Mouse (Mus musculus) C2C12 (cell line): ENCODE data around the gene Kmt2d. TPM values are rescaled to one million over a fixed set of nuclear protein-coding genes. Genes with fewer than 3 reads are reported as not detected.
"Not testable (repeated sequence)": the region's sequence is repeated elsewhere in the genome, so short reads cannot be mapped to it uniquely, and the experiment has no call there.

ENCODE experiments used
- H3K27me3 ChIP-seq: one replicate; pipeline ENCODE4 v1.6.1; 2011; ENCODE audit not compliant: control insufficient read depth, insufficient read depth, insufficient read length
- H3K36me3 ChIP-seq: one replicate; pipeline ENCODE4 v1.6.1; 2011; ENCODE audit not compliant: control insufficient read depth, insufficient read depth
- H3K4me3 ChIP-seq: one replicate; pipeline ENCODE4 v1.5.1; 2011; ENCODE audit warnings: mild to moderate bottlenecking, control low read depth; ENCODE audit not compliant: poor library complexity, insufficient read depth, severe bottlenecking
- H3K79me2 ChIP-seq: one replicate; pipeline ENCODE4 v1.6.1; 2011; ENCODE audit not compliant: control insufficient read depth, insufficient read depth
- H3K79me3 ChIP-seq: one replicate; pipeline ENCODE4 v1.6.1; 2011; ENCODE audit warnings: low read depth, control low read depth
- H3ac ChIP-seq: one replicate; pipeline ENCODE3; 2011; ENCODE audit warnings: low read depth; ENCODE audit not compliant: control insufficient read depth, insufficient read length
- CEBPB ChIP-seq: IDR thresholded peaks from one replicate; pipeline ENCODE4 v1.6.1; 2011; ENCODE audit warnings: low read depth, mild to moderate bottlenecking, control low read depth, moderate library complexity
- CTCF ChIP-seq: IDR thresholded peaks from one replicate; pipeline ENCODE4 v1.5.1; 2011; ENCODE audit not compliant: control insufficient read depth, insufficient read depth, insufficient read length
- FOSL1 ChIP-seq: IDR thresholded peaks from one replicate; pipeline ENCODE4 v1.8.0; 2011; ENCODE audit warnings: mild to moderate bottlenecking, low read length; ENCODE audit not compliant: poor library complexity, insufficient read depth, severe bottlenecking
- MAX ChIP-seq: IDR thresholded peaks from one replicate; pipeline ENCODE4 v1.6.1; 2011; ENCODE audit warnings: mild to moderate bottlenecking, control low read depth
- MYOD1 ChIP-seq: IDR thresholded peaks from one replicate; pipeline ENCODE4 v1.6.1; 2011; ENCODE audit warnings: low read depth; ENCODE audit not compliant: control insufficient read depth, insufficient read length
- MYOG ChIP-seq: IDR thresholded peaks from one replicate; pipeline ENCODE4 v1.6.1; 2011; ENCODE audit not compliant: control insufficient read depth, insufficient read length; ENCODE audit errors: extremely low read depth
- USF1 ChIP-seq: IDR thresholded peaks from one replicate; pipeline ENCODE4 v1.6.1; 2011; ENCODE audit warnings: low read depth, mild to moderate bottlenecking, control low read depth, moderate library complexity
- long read RNA-seq, 2 experiments: library from polyadenylated mRNA; unstranded; transcript quantifications; one replicate each; pipeline ENCODE4 v2.0.0; 2019 to 2020
- polyA plus RNA-seq: library from polyadenylated mRNA; unstranded; fragments of >200 nt; fragmentation: generic; extraction: Trizol; gene quantifications from one replicate; pipeline ENCODE4 v1.2.1, GENCODE M21; 2012; ENCODE audit warnings: missing spikeins

The Kmt2d gene
- polyA plus RNA-seq = 23.8 TPM
- long read RNA-seq, experiment 1, partial matches to known transcripts = 0 of 18 reads
- long read RNA-seq, experiment 1, other reads (novel, unspliced or antisense) = 18 of 18 reads
- long read RNA-seq, experiment 2, partial matches to known transcripts = 1 of 1 reads
- long read RNA-seq, experiment 2, other reads (novel, unspliced or antisense) = 0 of 1 reads

GRCm38 (mm10) chr15:98871070-98871915 is at the start of gene Kmt2d:
TSS of gene Kmt2d (minus strand) at chr15:98871204.
- Histone ChIP-seq H3K79me2 (peaks cover 64% of the 10 kb centered on the region), H3K79me3 (peaks cover 54% of the 10 kb centered on the region), H3K27me3 (no peaks in the 10 kb centered on the region), H3ac (peak within 1 kb of the TSS; percentile 88), H3K36me3 (peaks cover 20% of the 10 kb centered on the region), H3K4me3 (peak within 1 kb of the TSS; percentile 99)
- TF ChIP-seq CTCF = no peak
- TF ChIP-seq CEBPB = no peak
- TF ChIP-seq MAX = no peak
- TF ChIP-seq FOSL1 = no peak
- no peak for TF ChIP-seq USF1
- TF ChIP-seq MYOG = no peak
- TF ChIP-seq MYOD1 = no peak

GRCm38 (mm10) chr15:98918499-98918895 is 47.5 kb upstream of the Kmt2d start:
- peak overlapping the region; percentile 23 for H3K4me3 ChIP-seq
- H3K36me3 ChIP-seq, H3K27me3 ChIP-seq, H3K79me3 ChIP-seq: not testable (repeated sequence)
- H3ac ChIP-seq = peak overlapping the region; percentile 28
- peaks cover 34% of the 10 kb centered on the region for H3K79me2 ChIP-seq

GRCm38 (mm10) chr15:98917538-98918498 is 46.8 kb upstream of the Kmt2d start, which contains the start of gene Lmbr1l:
TSS of gene Lmbr1l (minus strand) at chr15:98918231.
- no peaks in the 10 kb centered on the region for H3K27me3 ChIP-seq
- H3K36me3 ChIP-seq = peaks cover 12% of the 10 kb centered on the region
- H3ac ChIP-seq = peak within 1 kb of the TSS; percentile 50
- TF ChIP-seq MYOD1 (no peak), MAX (no peak), CTCF (no peak), FOSL1 (no peak), USF1 (no peak), MYOG (no peak), CEBPB (no peak)
- no peaks in the 10 kb centered on the region for H3K79me3 ChIP-seq
- peaks cover 34% of the 10 kb centered on the region for H3K79me2 ChIP-seq
- peak within 1 kb of the TSS; percentile 78 for H3K4me3 ChIP-seq

GRCm38 (mm10) chr15:98917091-98917490 is 46.1 kb upstream of the Kmt2d start:
- TF ChIP-seq USF1 (no peak), MYOG (no peak), CEBPB (no peak), MAX (peak; percentile 55), FOSL1 (no peak), CTCF (no peak)
- Histone ChIP-seq H3K27me3 (no peaks in the 10 kb centered on the region), H3K36me3 (peaks cover 19% of the 10 kb centered on the region), H3K79me2 (peaks cover 34% of the 10 kb centered on the region), H3K4me3 (peak overlapping the region; percentile 78), H3K79me3 (no peaks in the 10 kb centered on the region), H3ac (peak overlapping the region; percentile 32)

GRCm38 (mm10) chr15:98916016-98916415 is 45.0 kb upstream of the Kmt2d start:
- Histone ChIP-seq H3ac (no peak overlapping the region), H3K4me3 (no peak overlapping the region), H3K36me3 (peaks cover 30% of the 10 kb centered on the region), H3K79me3 (no peaks in the 10 kb centered on the region), H3K79me2 (peaks cover 34% of the 10 kb centered on the region), H3K27me3 (no peaks in the 10 kb centered on the region)
- no peak for TF ChIP-seq MYOG
- TF ChIP-seq MYOD1 = no peak
- TF ChIP-seq USF1 = no peak
- no peak for TF ChIP-seq CEBPB
- TF ChIP-seq CTCF = no peak
- no peak for TF ChIP-seq MAX
- no peak for TF ChIP-seq FOSL1
